Mouse (Mus musculus) kidney, postnatal 4 days (tissue): ENCODE data around the gene Ccser1.
"Not testable (repeated sequence)": the region's sequence is repeated elsewhere in the genome, so short reads cannot be mapped to it uniquely, and the experiment has no call there.

ENCODE experiments used
- DNase-seq, 2 experiments: peaks; one replicate each; pipeline ENCODE4 v3.0.0; 2021; ENCODE audit warnings: mixed read lengths in 2 of 2

The Ccser1 gene

DNA sequence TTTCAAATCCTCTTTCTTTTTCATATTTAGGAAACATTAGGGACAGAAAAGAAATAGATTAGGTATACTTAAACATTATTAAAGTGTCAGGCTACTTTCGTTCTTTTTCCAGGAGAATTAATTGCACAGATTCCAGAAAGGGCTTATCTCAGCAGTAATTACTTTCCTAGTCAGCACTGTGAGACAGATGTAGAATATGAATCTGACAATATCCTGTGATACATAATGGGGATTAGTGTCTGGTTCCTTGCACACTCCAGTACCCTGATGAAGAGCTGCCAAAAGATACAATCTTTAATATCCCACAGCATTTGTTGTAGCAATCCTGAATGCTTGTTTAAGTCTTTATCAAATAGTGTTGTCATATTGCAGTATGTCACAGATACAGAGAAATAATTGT is 548.9 kb downstream of the Ccser1 start:
- DNase-seq: no peak

DNA sequence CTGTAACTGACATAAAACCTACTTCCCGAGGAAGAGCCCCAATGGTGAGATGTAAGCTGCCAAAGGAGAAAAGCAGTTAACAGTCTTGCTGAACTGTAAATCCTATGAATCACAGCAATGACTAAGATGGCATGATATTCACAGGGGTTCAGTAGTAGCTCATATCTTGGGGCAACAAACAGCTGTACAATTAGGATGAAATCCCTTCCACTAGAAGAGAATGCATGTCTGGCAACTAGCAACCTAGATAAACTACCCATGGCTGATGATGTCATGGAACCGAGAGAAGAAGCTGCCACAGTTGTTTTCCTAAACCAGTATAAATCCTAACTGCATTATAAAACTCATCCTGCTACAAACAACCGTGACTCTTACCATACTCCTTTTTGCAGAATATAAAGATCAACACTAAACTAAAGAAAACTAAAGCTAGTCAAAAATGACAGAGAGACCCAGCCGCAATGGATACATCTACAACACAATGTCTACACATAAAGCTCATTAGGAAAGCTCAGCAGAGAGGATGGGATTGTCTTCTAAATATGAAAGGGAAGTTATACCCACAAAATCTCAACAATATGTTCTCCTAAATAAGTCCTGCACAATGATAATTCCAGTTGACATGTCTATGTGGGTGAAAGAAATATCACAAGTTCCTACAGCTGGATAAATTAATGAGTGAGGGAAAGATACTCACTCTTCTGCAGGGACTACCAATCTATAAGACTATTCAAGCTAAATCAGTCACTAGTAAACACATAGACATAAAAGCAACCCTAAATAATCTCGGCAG is 550.2 kb downstream of the Ccser1 start:
- no peak for DNase-seq

DNA sequence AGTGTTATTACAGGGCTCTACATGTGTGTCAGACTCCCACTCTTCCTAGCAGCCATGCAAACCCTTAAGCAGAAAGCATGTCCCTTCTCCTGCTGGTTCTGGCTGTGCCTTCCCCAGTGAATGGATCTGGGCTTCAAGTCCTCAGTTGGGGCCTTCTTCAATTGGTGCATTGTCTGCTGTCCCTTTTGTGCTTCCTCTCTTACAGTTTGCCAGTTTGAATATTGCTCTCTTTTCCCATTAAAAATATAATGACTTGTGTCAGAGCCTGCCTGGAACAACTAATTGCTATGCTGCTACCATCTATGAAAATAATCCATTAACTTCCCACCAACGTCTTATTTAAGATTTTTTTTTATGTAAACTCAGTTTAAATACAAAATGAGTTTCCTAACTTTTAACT is 566.2 kb downstream of the Ccser1 start:
- no peak for DNase-seq

DNA sequence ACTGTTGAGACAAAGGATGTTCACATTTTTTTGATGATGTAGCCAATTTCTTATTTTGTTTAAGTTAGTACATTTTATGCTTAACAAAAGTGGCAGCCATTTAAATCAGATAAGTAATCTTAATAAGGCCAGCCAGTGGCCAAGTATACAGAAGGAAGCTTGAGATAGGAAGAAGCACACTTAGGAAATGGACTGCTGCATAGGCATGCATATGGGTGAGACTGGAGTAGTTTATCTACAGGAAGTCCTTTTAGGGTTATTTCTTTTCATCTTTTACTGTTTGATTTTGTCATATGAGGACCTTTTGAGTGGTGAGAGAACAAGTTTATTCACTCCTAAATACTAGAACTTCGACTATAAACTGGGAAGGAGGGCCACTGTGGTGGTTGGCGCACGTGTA is 582.0 kb downstream of the Ccser1 start:
- no peak for DNase-seq

DNA sequence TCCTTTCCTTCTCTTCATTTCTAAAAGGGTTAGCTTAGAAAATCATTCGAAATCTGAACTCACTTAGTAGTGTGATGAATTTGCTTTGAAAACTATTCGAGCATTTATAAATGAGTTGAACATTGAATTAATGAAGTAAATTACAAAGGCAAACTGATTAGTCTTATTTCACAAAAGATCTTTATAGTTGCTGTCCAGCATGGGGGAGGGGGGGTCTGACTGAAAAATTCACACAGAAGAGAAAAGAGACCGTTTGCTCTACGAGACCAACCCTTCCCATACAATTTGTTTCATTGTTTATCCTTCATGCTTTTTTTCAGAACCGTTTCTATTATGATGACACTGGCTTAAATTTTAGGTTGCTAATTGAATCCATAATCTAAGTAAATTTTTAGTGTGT is 583.3 kb downstream of the Ccser1 start:
- no peak for DNase-seq

DNA sequence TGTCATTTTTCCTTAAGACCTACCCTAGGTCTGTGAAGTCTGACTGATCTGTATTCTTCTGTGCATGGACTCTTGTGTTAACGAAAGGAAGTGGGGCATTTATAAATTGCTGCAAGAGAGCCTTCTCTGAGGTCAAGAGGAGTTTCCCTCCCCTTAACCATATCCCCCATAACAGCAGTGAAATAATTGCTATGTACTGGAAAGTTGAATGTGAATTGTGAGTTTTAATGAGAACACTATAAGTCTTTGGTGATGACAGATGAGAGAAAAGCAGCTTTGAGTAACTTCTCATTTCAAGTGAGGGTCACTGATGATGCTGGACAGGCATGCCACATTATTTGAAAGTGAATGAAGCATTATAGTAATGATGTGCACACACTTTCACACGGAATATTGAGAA is 585.7 kb downstream of the Ccser1 start:
- DNase-seq: no peak

DNA sequence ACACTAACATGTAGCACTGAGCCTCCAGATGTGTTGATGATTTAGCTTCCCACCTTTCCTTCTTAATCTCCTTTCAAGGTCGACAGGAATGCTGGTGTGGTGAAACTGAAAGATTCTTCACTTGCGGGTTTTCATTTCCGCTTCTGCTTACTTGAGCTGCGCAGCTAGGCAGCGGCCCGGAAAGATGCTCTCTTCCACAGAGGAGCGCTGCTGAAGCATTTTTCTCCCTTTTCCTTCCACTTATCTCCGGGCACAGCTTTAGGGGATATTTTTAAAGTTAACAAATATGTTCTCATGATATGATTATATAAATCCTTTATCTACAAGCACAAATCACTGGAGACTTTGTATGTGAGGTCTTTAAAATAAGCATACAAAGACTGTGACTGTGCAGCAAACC is 587.0 kb downstream of the Ccser1 start:
- DNase-seq: no peak

DNA sequence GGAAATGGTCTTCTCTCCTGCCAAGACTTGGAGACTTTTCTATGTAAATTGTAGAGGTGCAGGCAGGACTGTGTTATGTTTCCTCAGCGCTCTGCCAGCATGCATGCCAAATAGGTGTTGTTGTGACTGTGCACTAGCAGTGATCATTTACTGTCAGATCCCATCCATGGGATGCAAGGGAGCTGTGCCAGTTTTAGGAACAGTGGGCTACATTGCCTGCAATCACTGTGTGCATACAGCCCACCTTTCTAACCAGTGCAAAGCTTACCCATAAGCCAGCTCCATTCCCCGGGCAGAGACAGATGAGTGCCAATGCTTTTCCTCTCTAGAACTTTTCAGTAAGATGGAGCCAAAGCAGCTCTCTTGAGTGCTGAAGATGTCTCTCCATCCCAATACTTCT is 606.6 kb downstream of the Ccser1 start:
- DNase-seq: no peak

DNA sequence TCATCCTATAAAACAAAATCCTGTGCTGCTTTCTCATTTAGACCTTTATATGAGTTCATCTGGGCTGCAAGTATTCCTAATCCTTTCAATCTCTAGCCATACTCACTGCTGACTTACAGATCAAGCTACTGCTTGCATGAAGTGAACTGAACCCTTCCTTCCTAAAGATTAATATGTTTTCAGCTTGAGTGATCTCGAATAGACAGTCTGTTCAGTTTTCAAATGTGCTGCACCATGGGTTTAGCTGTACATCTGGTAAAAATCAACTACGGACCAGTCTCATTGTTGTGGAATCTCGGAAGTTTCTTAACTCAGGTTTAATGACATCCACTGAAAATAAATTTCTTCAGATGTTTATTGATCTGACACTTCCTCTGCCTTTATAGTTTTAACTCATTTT is 620.8 kb downstream of the Ccser1 start:
- no peak for DNase-seq

DNA sequence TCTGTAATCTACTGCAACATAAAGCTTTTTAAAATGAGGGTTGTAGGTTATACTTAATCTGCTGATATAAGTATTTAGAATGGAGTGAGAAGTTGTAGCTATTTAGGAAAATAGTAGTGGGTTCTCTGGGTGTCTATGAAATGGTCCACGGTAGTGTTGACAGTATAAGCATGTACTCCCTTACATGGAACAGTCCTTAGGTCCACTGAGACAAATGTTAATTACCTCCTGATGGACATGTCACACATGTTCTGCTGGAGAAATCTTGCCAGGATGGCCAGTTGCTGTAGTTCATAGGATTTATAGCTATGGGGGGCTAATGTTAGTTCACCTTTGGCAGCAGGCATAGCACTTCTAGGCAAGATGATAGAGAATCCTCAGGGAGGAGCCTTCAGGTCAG is 625.4 kb downstream of the Ccser1 start:
- DNase-seq: no peak

DNA sequence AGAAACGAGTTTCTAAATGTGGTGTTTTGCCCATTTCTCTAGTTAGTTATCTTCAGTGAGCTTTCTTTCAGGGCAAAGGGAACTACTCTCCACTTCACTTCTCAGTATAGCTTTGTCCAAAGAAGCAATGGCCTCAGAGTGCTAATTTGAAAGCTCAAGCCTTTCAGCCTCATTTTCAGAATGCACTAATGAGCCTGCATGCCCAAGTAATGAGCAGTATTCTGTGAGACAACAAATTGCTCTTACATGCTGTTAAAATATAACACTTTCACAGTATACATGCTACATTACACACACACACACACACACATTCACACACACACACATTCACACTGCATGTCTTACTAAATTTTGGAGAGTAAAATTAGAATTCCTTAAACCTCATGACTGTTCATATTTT is 637.6 kb downstream of the Ccser1 start:
- no peak for DNase-seq

DNA sequence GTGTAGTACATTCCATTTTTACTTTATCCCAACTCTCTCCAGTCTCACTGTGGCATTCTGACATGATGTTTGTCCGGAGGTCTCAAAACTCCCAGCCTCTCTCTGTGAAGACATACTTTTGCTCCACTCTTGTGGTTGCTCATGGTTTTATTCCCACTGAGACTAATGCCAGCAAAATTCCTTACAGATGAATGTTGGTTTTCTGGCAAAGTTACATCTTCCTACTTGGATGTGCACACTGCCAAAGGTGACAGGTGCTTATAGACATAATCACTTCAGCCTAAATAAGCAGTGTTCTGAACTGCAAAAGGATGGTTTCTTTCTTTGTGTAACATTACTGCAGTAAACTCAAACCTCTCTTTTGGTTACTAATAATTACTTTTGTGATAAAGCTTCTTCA is 696.2 kb downstream of the Ccser1 start:
- DNase-seq: no peak

DNA sequence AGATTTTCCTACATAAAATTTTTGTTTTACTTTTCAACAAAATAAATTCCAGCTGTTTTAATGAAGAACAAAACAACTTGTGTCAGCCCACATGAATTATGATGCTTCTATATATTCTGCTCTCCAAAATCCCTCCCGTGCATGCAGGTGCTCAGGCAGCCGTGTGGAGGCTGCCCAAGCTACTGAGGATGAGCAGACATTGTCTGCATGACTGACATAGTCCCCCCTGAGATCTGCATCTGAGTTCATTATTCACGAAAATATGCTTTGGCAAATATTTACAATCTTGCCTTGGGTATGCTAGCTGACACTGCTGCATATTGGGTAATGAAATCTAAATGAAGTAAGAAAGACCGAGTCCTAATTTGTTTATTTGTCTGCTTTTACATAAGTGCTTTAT is 718.1 kb downstream of the Ccser1 start:
- DNase-seq: no peak

DNA sequence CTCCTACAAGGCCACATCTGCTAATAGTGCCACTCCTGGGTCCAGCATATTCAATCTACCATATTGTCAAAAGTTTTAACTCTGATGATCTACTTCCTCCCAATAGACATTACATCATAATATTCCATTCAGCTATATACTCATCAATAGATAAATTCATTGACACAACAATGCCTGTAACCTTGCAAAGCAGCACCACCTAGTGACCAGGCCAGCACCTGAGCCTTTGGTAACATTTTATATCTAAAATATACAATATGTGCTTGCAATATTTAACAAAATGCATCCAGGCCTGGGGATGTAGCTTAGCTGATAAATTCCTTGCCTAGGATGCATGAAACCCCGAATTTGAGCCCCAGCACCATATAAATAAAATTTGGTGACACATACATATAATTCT is 722.6 kb downstream of the Ccser1 start:
- DNase-seq: peak; percentile 15 to 18

DNA sequence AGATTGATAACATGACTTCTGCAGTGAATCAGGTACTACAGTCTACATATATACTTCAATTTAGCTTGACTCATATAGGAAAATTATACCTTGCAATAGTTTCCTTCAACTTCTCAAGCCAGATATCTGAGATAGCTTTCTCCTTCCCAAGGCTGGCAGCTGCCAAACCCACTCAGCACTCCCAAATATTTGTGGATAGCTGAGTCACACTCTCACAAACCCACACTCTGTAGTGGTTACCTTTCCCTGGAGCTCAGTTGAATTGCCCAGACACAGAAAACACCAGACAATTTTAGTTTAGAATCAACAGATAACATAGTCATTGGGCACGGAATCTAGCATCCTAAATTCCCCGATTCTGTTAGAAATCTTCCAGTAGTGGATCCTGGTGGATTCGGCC is 732.8 kb downstream of the Ccser1 start:
- no peak for DNase-seq

DNA sequence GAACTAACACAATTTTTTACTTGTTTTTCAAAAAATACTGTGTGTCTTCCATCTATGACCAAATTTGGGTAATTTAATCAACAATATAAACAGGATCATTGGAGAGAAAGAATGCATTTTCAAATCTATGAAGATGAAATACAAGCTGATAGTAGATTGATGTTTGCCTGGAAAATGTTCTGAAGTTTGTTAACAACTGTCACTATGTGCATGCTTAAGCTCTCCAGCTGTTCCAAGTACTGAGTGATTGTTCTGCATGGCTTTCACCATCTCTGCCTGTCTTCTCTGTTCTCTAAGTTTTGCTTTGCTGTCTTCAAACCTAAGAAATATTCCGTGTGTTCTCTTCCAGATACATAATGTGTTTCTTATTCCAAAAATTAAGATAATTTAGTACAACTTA is 751.5 kb downstream of the Ccser1 start:
- DNase-seq: no peak

DNA sequence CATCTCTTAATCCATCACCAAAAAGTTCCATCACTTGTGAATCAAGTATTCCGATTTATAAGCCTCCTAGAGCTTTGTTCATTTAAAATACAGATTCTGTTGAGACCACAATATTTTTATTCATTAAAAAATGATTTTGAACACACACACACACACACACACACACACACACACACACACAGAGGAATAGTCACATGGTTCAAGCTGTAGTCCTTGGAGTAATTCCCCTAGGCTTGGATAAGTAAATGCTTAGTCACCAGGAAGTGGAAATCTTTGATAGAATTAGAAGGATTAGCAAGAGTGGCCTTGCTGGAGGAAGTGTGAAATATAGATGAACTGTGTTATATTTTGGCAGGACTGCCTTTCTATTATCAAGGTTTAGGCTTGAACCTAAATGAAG is 756.5 kb downstream of the Ccser1 start:
- no peak for DNase-seq

DNA sequence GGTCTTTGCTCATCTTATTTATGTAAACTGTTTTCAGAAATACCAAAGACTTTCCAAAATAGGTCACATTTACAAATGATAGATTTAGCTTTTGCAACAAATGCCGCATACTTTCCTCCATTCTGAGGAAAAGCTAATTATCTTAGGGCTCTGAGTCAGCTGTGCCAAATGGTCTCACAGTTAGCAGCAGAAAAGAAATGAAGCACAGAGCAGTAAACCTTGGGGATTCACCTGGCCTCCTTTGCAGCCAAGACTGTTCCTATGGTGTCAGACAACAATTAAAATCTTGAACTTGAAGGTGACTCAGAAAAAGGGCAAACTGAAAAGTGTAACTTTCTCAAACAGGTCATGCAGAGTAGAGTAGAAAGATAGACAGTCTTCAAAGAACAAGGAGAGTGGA is 759.1 kb downstream of the Ccser1 start:
- DNase-seq: no peak

DNA sequence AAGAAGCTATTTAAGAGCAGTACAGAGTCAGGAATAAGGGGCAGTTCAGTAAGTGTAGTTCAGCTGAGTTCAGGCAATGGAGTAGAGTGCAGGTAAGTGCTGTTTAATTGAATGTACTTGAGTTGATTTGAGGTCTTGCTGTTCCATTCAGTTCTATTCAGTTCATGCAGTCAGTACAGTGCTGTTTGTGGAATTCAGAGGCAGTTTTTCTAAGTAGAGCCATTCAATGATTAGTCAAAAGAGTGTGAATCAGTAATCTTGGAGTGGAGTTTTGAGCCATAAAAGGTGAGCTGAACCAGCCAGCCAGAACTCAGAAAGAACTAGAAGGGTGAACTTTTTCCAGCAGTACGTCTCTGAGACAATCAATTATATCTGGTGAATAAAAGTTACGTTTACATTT is 773.6 kb downstream of the Ccser1 start:
- DNase-seq: no peak

DNA sequence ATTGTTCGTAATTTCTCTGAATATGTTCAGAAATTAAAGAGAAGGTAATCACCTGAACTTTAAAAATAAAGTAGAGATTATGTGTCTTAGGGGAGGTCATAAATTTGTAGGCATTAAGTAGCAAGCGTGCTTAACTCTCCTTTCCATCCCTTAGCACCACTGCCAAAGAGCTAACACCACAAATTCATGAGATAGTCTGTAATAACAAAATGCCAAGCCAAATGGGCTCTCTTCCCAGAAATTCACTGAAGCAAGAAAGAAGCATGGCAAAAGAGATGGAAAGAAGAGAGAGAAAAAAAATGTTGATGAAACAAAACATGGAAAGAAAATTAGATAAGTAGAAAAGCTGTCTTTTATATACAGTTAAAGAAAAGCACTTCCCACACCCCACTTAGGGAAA is 796.8 kb downstream of the Ccser1 start:
- no peak for DNase-seq

DNA sequence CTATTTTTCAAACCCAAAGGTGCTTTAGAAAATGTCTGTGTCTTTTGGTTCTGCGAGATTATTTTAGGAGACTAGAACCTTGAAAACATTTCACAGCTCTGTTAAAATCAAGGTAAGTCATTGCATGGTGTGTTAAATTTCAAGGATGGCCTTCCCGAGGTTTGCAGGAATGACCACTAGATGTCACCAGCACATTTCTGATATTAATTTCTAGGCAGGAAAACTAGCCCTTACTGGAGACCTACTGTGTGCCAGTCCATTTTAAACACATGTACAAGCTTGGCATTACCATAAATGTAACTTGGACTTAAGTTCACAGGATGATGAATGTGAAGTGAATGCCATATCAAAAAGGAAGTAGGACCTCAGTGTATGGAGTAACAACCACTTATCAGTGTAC is 798.3 kb downstream of the Ccser1 start:
- no peak for DNase-seq

DNA sequence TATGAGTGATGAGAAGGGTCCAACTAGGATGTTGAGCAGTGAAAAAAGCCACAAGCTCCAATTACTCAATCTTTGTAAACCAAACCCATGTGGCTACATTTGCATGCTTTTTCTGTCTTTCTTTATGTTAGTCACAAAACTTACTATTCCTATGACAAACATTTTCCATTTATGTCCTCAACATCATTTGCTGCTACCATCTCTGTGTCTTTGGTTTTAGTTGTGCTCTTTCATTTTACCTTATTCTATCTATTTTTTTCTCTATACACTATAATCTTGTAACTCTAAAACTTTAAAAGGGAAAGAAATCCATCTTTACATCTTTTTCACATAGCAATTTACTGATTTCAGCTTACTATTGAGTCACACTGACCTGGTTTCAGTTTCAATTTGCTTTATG is 834.2 kb downstream of the Ccser1 start:
- no peak for DNase-seq

DNA sequence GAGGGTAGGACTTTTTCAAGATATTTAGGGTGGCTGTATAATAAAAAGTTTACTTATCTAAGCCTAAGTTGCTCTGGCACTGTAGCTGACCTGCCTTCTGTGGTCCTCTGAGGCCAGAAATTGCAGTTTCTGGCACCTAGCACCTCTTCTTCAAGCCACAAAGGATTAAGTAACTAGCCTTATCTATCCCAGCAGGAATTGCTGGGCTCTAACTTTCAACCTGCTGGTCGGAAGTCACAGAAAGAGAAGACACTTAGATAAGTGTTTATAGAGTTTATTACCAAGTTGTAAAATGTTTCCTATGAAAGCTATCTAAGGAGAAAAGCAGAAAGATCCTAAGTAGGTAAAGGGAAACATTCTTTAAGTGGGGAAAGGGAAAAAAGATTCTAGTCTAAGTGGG is 864.3 kb downstream of the Ccser1 start:
- no peak for DNase-seq

DNA sequence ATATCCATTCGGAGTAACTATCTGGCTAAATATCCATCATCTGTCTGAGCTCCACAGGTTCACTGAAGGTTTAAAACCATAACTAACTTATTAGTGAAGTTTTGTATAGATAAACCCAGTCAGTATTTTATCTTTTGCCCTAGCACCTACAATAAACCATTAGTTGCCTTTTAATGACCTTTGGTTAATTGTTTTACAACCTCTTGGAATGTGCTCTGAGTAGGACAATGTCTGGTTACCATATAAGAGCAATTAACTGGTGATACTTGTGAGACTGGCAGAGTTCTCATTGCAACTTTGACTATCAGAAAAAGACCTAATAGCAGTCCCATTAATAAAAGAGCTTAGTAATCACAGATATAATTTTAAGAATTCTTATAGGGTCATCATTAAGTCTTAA is 864.9 kb downstream of the Ccser1 start:
- not testable (repeated sequence) for DNase-seq

DNA sequence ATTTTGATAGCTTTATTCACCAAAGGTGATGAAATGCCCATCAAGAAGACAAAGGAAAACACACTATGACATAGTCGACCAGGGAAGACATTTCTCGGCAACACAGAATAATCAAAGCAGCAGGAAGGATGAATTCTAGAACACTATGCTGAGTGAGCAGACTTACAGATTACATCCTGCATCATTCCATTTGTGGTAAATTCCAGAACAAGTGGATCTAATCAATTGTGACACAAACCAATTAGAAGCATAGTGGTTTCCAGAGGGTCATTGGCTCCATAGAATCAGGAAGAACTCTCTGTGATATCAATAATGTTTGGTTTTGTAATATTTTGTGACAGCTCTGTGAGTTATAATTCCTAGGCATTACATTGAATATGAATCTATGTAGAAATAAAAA is 875.2 kb downstream of the Ccser1 start:
- DNase-seq: no peak
